Mouse (Mus musculus): ENCODE measurements around the gene Cdc42bpg.

Cdc42bpg gene

DNA sequence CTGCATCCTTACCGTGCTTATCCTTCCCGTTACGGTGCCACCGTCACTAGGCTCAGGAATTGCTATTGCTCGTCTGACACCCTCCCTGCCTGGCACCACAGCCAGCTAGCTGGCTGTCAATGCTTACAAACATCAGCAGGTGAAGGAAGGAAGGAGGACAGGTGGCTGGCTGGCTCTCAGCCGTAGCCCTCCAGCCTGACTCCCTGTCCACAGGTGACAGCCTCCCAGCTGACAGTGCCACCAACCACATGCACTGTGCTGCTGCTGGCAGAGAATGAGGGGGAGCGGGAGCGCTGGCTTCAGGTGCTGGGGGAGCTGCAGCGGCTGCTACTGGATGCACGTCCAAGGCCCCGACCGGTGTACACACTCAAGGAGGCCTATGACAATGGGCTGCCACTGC lies 11.9 kb downstream of the Cdc42bpg start:
- ChIA-PET POLR2A (interaction anchor here in 3 of 4 experiments (0.5 to 6.3 kb wide), 7 partner anchors 11 to 62 kb away, joined by 3 to 53 read pairs (median 4); partner anchors contain the start of genes Cdc42bpg (in 1 of the 3) and Men1 (in 1 of the 3)), CTCF (interaction anchor here in 2 of 4 experiments (0.5 to 0.6 kb wide), 2 partner anchors 277 to 339 kb away, joined by 3 read pairs; no protein-coding TSS in a partner anchor)

DNA sequence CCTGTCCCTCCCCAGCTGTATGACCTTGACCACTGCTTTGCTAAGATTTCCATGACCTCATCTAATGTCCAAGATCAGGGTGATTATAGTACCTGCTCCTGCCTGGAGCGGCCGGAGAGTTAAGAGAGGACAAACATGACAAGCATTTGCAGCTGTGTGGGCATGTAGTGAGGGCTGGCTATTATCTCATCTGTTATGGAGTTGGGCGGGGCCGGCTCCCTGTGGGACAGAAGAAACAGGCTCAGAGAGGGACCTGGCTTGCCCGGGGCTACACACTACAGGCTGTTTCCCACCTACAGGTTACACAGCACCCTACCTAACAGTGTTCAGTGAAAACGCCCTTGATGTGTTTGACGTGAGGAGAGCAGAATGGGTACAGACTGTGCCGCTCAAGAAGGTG lies 15.1 kb downstream of the Cdc42bpg start:
- ChIA-PET CTCF (interaction anchor here (0.6 to 3.9 kb wide), 10 partner anchors 10 to 395 kb away, joined by 3 to 20 read pairs (median 8); partner anchors contain the start of genes Cdc42bpg (in 3 of the 4), Ehd1 (in 1 of the 4) and Men1 (in 1 of the 4)), POLR2A (interaction anchor here in 3 of 4 experiments (0.8 to 6.3 kb wide), 29 partner anchors 9 to 446 kb away, joined by 3 to 53 read pairs (median 5); partner anchors contain the start of genes Sf1 (in 2 of the 3), Arl2 (in 1 of the 3), Atg2a (in 1 of the 3) and Cdc42bpg (in 1 of the 3))

DNA sequence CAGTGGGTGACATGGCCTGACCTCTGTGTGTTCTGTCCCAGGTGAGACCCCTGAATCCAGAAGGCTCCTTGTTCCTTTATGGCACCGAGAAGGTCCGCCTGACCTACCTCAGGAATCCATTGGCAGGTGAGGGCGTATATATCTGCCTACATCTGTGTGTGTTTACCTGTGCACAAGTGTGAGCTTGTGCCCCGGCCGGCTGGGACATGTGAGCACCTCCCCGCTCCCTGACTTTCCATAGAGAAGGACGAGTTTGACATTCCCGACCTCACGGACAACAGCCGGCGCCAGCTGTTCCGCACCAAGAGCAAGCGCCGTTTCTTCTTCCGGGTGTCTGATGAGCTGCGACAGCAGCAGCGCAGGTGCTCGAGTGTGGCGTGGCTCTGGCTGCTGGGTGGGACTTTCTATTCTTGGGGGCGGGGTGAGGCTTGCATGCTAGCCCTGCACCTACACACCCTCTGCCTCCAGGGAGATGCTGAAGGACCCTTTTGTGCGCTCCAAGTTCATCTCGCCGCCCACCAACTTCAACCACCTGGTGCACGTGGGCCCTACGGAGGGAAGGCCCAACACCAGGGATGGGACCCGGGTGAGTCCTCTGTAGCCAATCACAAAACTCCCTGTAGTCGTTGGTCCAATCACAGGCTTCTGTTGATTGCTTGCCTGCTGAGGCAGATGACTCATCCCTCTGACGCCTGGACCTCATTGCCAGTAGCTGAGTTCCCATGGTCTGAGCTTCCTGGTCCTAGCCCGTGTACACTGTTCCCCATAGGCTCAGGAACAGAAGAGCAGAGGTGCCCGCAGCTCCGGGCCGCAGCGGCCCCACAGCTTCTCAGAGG lies 15.7 kb downstream of the Cdc42bpg start:
- ChIA-PET POLR2A (interaction anchor here (0.6 to 6.3 kb wide), 46 partner anchors 9 to 447 kb away, joined by 3 to 53 read pairs (median 4); partner anchors contain the start of genes Men1 (in 3 of the 4), Sf1 (in 3 of the 4), Ehd1 (in 2 of the 4) and Cdc42bpg (in 1 of the 4)), CTCF (interaction anchor here in 3 of 4 experiments (0.6 to 3.9 kb wide), 13 partner anchors 8 to 175 kb away, joined by 3 to 20 read pairs (median 5); partner anchors contain the start of genes Cdc42bpg (in 3 of the 3), Ehd1 (in 1 of the 3) and Men1 (in 1 of the 3))

DNA sequence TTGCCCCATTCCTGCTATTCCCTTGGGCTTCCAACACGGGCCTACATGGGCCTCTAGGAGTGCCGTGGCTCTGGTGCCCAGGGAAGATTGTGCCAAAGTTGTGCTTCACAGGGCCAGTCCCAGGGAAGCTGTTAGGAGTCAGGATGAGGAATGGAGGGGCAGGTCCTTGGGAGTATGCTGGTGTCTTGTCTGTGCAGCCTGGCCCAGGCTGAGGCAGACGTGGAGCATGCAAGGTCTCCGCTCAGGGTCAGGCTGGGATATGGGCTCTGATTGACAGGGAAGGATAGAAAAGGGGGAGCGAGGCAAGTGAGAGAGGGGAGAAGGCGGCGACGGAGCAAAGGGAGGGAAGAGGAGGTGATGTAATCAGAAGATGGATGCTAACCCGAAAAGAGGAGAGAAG lies 18.5 kb downstream of the Cdc42bpg start:
- CTCF ChIA-PET = no interaction called here
- POLR2A ChIA-PET = interaction anchor here in 3 of 4 experiments (1.0 to 2.4 kb wide), 10 partner anchors 8 to 361 kb away, joined by 3 to 11 read pairs (median 4); partner anchors contain the start of genes Men1 (in 2 of the 3) and Pola2 (in 1 of the 3)

DNA sequence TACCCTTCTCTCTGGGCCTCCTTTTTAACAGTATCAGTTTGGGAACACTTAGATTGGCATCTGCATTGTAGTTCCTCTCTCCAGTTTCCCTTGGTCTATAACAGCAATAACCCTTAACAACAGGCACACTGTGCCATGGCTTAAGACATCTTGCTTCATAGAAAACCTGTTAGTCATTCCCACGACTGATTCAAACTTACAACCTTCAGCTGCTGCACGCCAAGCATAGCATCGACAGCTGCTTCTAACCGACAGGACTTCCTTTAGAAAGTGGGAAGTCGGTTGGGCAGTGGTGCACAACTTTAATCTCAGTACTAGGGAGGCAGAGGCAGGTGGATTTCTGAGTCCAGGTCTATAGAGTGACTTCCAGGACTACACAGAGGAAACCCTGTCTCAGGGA lies 24.9 kb downstream of the Cdc42bpg start:
- ChIA-PET POLR2A (interaction anchor here in 3 of 4 experiments (0.6 to 27.3 kb wide), 27 partner anchors 9 to 316 kb away, joined by 3 to 400 read pairs (median 5); partner anchors contain the start of genes Cdc42bpg (in 2 of the 3), Ehd1 (in 2 of the 3), Map4k2 (in 2 of the 3) and Sf1 (in 2 of the 3)), CTCF (interaction anchor here (0.5 to 2.8 kb wide), 30 partner anchors 9 to 363 kb away, joined by 3 to 19 read pairs (median 5); partner anchors contain the start of genes Cdc42bpg (in 4 of the 4), Ehd1 (in 2 of the 4), Arl2 (in 1 of the 4) and Map4k2 (in 1 of the 4))

DNA sequence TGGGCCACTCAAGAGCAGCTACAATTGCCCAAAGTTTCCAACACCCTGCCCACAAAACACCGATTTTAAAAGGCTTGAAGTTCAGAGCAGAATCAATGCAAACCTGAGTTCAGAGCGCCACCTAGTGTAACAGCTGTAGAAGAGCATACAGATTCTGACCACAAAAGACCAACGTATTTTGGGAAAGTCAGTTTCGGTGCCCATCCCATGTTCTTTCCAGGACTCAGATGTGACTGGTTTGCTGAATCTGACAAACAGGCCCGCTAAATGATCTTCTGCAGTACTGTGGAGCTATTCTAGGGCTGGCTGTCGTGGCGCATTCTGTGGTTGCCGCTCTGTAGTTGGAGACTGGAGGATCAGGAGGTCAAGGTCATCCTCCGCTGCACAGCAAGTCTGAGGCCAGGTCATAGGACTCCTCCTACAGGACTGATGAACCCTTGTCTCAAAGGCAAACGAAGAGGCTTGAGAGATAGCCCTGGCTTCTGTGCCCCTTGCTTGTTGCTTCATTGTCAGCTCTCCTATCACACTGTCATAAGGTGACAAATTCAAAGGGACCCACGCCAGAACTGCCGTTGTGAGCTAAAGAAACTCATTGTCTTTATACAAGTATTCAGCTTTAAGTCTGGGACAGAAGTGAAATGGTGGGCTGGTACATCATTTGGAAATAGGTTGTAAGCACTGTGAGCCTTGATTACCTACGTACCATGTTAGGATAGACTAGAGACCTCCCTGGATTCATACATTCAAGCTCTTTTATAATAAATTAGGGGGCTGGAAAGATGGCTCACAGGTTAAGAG lies 25.7 kb downstream of the Cdc42bpg start:
- ChIA-PET POLR2A (interaction anchor here in 3 of 4 experiments (0.6 to 27.3 kb wide), 37 partner anchors 9 to 317 kb away, joined by 3 to 400 read pairs (median 4); partner anchors contain the start of genes Ehd1 (in 3 of the 3), Arl2 (in 2 of the 3), Cdc42bpg (in 2 of the 3) and Map4k2 (in 2 of the 3)), CTCF (interaction anchor here (0.6 to 2.8 kb wide), 39 partner anchors 9 to 744 kb away, joined by 3 to 19 read pairs (median 5); partner anchors contain the start of genes Cdc42bpg (in 4 of the 4), Ehd1 (in 2 of the 4), Map4k2 (in 2 of the 4) and Arl2 (in 1 of the 4))

DNA sequence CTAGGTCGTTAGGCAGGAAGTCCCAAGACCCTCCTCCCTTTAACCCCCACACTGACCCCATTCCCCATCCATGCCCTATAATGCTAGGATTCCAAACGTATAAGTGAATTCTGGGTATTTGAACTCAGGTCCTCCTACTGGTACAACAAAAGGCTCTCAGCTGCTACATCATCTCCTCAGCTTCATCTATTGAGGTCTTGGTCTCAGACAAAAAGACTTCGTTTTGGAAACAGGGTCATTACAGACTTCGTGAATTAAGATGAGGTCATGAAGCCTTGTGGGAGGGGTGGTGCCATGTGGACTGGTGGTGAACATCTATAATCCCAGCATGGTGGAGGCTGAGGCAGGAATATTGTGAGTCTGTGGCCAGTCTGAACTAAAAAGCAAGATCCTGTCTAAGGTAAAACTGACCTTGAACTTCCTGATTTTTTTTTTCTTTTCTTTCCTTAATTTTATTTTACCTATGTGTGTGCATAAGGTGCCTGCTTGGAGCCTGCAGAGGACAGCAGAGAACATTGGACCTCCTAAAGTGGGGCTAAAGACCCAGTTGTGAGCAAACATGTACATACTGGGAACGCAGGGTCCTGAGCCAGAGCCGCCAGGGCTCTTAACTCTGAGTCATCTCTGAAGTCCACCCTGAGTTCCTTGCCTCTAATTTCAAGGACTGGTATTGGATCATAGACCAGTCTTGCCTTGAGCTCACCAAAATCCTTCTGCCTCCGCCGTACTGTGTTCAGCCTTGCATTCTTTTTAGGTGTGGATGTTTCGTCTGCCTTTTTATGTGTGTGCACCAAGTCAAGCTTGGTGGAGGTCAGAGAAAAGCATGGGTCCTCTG lies 27.7 kb downstream of the Cdc42bpg start:
- ChIA-PET CTCF (interaction anchor here (0.8 to 2.2 kb wide), 26 partner anchors 9 to 318 kb away, joined by 3 to 13 read pairs (median 4); partner anchors contain the start of genes Arl2 (in 1 of the 4), Batf2 (in 1 of the 4), Capn1 (in 1 of the 4) and Cdc42bpg (in 1 of the 4)), POLR2A (interaction anchor here (0.8 to 27.3 kb wide), 59 partner anchors 8 to 487 kb away, joined by 3 to 400 read pairs (median 5); partner anchors contain the start of genes Ehd1 (in 3 of the 4), Sf1 (in 3 of the 4), Cdc42bpg (in 2 of the 4) and Rasgrp2 (in 2 of the 4))

DNA sequence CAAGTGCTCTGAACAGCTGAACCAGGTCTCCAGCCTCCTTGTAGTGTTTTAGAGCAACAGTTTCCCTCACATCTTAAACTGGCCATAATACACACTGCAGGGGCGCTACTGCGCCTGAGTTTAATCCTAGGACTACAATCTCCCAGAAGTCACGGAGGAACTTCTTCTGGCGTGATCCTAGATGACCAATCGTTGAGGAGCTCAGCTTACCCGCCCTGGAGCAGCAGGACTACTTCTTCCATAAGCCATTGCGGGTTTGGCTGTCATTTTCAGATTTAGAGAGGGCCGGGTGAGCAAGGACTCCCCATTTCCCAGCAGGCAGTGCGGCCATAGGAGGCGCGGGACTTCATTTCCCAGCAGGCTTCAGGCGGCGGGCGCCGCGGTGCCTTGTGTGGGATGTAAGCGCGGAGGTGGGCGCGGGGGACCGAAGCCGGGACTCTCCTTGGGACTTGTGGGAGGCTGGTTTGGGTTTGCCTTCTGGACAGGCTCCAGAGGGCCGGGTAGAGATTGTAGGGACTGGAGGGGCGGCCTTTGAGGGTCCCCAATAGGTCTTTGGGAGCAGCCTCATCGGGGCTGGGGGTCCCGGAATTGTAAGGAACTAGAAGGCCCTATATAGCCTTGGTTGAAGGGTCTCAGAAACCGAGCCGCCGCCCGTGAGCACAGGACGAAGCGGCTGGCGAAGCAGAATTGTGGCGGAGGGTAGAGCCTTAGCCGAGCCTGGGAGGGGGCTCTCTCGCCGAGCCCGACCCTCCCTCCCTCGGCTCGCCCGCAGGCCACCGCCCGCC lies 28.6 kb downstream of the Cdc42bpg start, which contains the start of gene Men1:
TSS of gene Men1 (plus strand) at position 307 of the 785 bp plus-strand sequence.
- ChIA-PET POLR2A (interaction anchor here (0.5 to 27.3 kb wide), 82 partner anchors 8 to 1227 kb away, joined by 3 to 400 read pairs (median 4); partner anchors contain the start of genes Ehd1 (in 3 of the 4), Sf1 (in 3 of the 4), Cdc42bpg (in 2 of the 4) and Rasgrp2 (in 2 of the 4)), CTCF (interaction anchor here (0.5 to 2.2 kb wide), 37 partner anchors 9 to 548 kb away, joined by 3 to 13 read pairs (median 4); partner anchors contain the start of genes Sf1 (in 2 of the 4), Arl2 (in 1 of the 4), Batf2 (in 1 of the 4) and Cdc42bpg (in 1 of the 4))

DNA sequence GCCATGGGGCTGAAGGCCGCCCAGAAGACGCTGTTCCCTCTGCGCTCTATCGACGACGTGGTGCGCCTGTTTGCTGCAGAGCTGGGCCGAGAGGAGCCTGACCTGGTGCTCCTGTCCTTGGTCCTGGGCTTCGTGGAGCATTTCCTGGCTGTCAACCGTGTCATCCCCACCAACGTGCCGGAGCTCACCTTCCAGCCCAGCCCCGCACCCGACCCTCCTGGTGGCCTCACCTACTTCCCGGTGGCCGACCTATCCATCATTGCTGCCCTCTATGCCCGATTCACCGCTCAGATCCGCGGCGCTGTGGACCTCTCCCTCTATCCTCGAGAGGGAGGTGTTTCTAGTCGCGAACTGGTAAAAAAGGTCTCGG lies 29.2 kb downstream of the Cdc42bpg start:
- ChIA-PET POLR2A (interaction anchor here in 3 of 4 experiments (0.6 to 27.3 kb wide), 26 partner anchors 8 to 1226 kb away, joined by 3 to 400 read pairs (median 4); partner anchors contain the start of genes Ehd1 (in 2 of the 3), Sf1 (in 2 of the 3), Pygm (in 1 of the 3) and Sac3d1 (in 1 of the 3)), CTCF (interaction anchor here in 3 of 4 experiments (0.7 to 2.2 kb wide), 9 partner anchors 13 to 549 kb away, joined by 3 to 9 read pairs (median 6); partner anchors contain the start of gene Sf1 (in 1 of the 3))

DNA sequence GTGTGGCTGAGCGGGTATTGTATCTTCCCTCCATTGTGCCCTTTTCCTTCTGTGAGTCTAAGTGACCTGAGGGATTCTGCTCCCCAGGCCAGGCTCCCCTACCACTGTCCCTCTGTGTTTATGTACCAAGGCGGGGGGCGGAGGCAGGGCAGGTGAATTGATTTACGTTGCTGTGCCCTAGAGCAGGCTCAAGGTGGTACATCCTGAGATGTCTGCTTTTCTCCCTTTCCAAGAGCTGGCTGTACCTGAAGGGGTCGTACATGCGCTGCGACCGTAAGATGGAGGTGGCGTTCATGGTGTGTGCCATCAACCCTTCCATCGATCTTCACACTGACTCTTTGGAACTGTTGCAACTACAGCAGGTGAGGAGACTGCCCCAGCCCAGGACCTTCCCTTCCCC lies 30.7 kb downstream of the Cdc42bpg start:
- POLR2A ChIA-PET = interaction anchor here in 2 of 4 experiments (0.5 to 27.3 kb wide), 8 partner anchors 11 to 96 kb away, joined by 3 to 400 read pairs (median 5); partner anchors contain the start of gene Sf1 (in 2 of the 2)

DNA sequence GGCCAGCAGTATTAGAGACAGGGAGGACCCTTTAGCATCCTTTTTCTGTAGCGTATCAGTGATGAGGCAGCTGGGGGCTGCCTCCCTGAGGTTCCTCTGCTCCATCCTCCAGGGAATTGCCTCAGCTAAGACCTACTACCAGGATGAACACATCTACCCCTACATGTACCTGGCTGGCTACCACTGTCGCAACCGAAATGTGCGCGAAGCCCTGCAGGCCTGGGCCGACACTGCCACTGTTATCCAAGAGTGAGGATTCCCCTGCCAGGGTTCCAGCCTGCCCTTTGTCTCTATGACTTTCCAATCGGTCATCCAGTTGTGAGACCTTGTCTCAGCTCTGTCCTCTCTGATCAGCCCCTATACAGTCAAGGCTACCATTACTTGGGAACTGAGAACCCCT lies 31.9 kb downstream of the Cdc42bpg start:
- POLR2A ChIA-PET = interaction anchor here in 2 of 4 experiments (0.8 to 27.3 kb wide), 6 partner anchors 8 to 88 kb away, joined by 3 to 400 read pairs (median 3); partner anchors contain the start of gene Sf1 (in 2 of the 2)

More for the DNA sequence above, 30.7 kb downstream of the Cdc42bpg start:
- CTCF ChIA-PET = interaction anchor here in 2 of 4 experiments (0.7 to 1.4 kb wide), 6 partner anchors 14 to 849 kb away, joined by 3 to 5 read pairs (median 3); partner anchors contain the start of genes Mus81 (in 1 of the 2) and Sf1 (in 1 of the 2)

DNA sequence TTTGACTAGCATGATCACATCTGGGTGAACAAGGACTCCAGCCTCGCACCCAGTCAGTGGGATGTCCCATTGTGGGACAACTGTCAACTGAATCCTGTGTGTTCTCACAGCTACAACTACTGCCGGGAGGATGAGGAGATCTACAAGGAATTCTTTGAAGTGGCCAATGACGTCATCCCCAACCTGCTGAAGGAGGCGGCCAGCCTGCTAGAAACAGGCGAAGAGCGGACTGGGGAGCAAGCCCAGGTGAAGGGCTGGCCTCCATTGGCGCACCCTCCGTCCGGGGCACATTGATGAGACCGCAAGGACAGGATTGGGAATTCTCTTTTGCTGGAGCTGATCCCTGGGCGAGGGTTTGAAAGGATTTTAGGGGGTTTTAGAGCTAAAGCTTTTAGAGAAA lies 32.5 kb downstream of the Cdc42bpg start:
- POLR2A ChIA-PET = interaction anchor here in 2 of 4 experiments (0.8 to 27.3 kb wide), 4 partner anchors 9 to 33 kb away, joined by 3 to 400 read pairs (median 3); partner anchors contain the start of gene Sf1 (in 1 of the 2)
- CTCF ChIA-PET = interaction anchor here in 1 of 4 experiments (2.5 kb wide), 1 partner anchor 76 kb away, joined by 5 read pairs; no protein-coding TSS in a partner anchor

More for the DNA sequence above, 31.9 kb downstream of the Cdc42bpg start:
- CTCF ChIA-PET = interaction anchor here in 1 of 4 experiments (1.0 kb wide), 1 partner anchor 551 kb away, joined by 3 read pairs; no protein-coding TSS in a partner anchor

DNA sequence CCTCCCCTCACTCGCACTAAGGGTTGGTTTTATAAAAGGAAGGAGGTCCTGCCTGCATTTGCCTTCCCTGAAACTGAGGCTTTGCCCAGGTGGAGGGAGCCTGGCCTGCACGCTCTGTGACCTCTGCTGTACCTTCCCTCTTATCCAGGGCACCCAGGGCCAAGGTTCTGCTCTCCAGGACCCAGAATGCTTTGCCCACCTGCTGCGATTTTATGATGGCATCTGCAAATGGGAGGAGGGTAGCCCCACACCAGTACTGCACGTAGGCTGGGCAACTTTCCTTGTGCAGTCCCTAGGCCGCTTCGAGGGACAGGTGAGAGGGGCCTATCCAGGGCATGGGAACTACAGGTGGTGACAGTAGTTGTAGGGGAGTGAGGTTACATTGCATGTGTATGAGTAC lies 32.9 kb downstream of the Cdc42bpg start:
- POLR2A ChIA-PET = interaction anchor here in 2 of 4 experiments (0.9 to 27.3 kb wide), 13 partner anchors 22 to 516 kb away, joined by 3 to 400 read pairs (median 4); partner anchors contain the start of genes Sf1 (in 2 of the 2), Atg2a (in 1 of the 2), Capn1 (in 1 of the 2) and Ehd1 (in 1 of the 2)
- CTCF ChIA-PET = interaction anchor here in 3 of 4 experiments (0.5 to 2.8 kb wide), 20 partner anchors 7 to 964 kb away, joined by 3 to 16 read pairs (median 4); partner anchors contain the start of genes Cdc42bpg (in 2 of the 3), Arl2 (in 1 of the 3), Gpha2 (in 1 of the 3) and Sf1 (in 1 of the 3)

Data from embryonic stem cell, embryonic (primary cell).